Mouse (Mus musculus): ENCODE results near the gene Cbfa2t2.
A peak's percentile ranks its signal among the peaks of the same experiment; 100 is the strongest.

The Cbfa2t2 gene

GRCm38 (mm10) chr2:154534704-154535270 is 98.5 kb downstream of the Cbfa2t2 start:
- ATAC-seq (ENCODE audit: low TSS enrichment): no peak

- ATAC-seq (ENCODE audit: low TSS enrichment): peak; percentile 56
Observed at GRCm38 (mm10) chr2:154538310-154538709, 102.0 kb downstream of the Cbfa2t2 start.

GRCm38 (mm10) chr2:154538710-154539109 is 102.4 kb downstream of the Cbfa2t2 start:
- ATAC-seq (ENCODE audit: low TSS enrichment): peak; percentile 5; the same call in 1 of the 2 replicates

GRCm38 (mm10) chr2:154539720-154540119 is 103.4 kb downstream of the Cbfa2t2 start:
- peak; percentile 26; the same call in 1 of the 2 replicates for ATAC-seq (ENCODE audit: low TSS enrichment)

- ATAC-seq (ENCODE audit: low TSS enrichment): no peak
Observed at GRCm38 (mm10) chr2:154541630-154542029, 105.3 kb downstream of the Cbfa2t2 start.

- ATAC-seq (ENCODE audit: low TSS enrichment): peak; percentile 56
Observed at GRCm38 (mm10) chr2:154543567-154544347, 107.5 kb downstream of the Cbfa2t2 start.

GRCm38 (mm10) chr2:154546711-154547110 is 110.4 kb downstream of the Cbfa2t2 start, which contains the start of gene 1700003F12Rik:
TSS of gene 1700003F12Rik (plus strand) at chr2:154547085.
- ATAC-seq (ENCODE audit: low TSS enrichment): no peak

- no peak for ATAC-seq (ENCODE audit: low TSS enrichment)
Observed at GRCm38 (mm10) chr2:154548688-154549087, 112.4 kb downstream of the Cbfa2t2 start.

GRCm38 (mm10) chr2:154549127-154549885 is 113.0 kb downstream of the Cbfa2t2 start:
- ATAC-seq (ENCODE audit: low TSS enrichment): peak; percentile 25

GRCm38 (mm10) chr2:154549886-154550189 is 113.6 kb downstream of the Cbfa2t2 start:
- no peak for ATAC-seq (ENCODE audit: low TSS enrichment)

GRCm38 (mm10) chr2:154550937-154551336 is 114.7 kb downstream of the Cbfa2t2 start:
- no peak for ATAC-seq (ENCODE audit: low TSS enrichment)

GRCm38 (mm10) chr2:154551476-154551875 is 115.2 kb downstream of the Cbfa2t2 start, which contains the start of gene Actl10:
TSS of gene Actl10 (plus strand) at chr2:154551776.
- no peak for ATAC-seq (ENCODE audit: low TSS enrichment)

- ATAC-seq (ENCODE audit: low TSS enrichment): no peak
Observed at GRCm38 (mm10) chr2:154551927-154552326, 115.6 kb downstream of the Cbfa2t2 start.

- peak; percentile 11; the same call in 1 of the 2 replicates for ATAC-seq (ENCODE audit: low TSS enrichment)
Observed at GRCm38 (mm10) chr2:154552424-154552907, 116.2 kb downstream of the Cbfa2t2 start.

GRCm38 (mm10) chr2:154555235-154555634 is 119.0 kb downstream of the Cbfa2t2 start:
- peak; percentile 59 for ATAC-seq (ENCODE audit: low TSS enrichment)

GRCm38 (mm10) chr2:154557184-154557832 is 121.0 kb downstream of the Cbfa2t2 start:
- peak; percentile 25; the same call in 1 of the 2 replicates for ATAC-seq (ENCODE audit: low TSS enrichment)

GRCm38 (mm10) chr2:154558264-154559039 is 122.2 kb downstream of the Cbfa2t2 start, which contains the start of gene Necab3:
TSS of gene Necab3 (minus strand) at chr2:154558890.
- peak; percentile 45 for ATAC-seq (ENCODE audit: low TSS enrichment)

- no peak for ATAC-seq (ENCODE audit: low TSS enrichment)
Observed at GRCm38 (mm10) chr2:154563612-154564170, 127.4 kb downstream of the Cbfa2t2 start.

GRCm38 (mm10) chr2:154565562-154565961 is 129.3 kb downstream of the Cbfa2t2 start:
- ATAC-seq (ENCODE audit: low TSS enrichment): no peak

GRCm38 (mm10) chr2:154566641-154567040 is 130.4 kb downstream of the Cbfa2t2 start:
- no peak for ATAC-seq (ENCODE audit: low TSS enrichment)

All from frontal cortex, adult (tissue).